Mouse (Mus musculus) midbrain, embryonic 12.5 days (tissue): Measurements from ENCODE around the gene Krtap26-1. TPM values are rescaled to one million over a fixed set of nuclear protein-coding genes. Genes with fewer than 3 reads are reported as not detected.

Experiments
- ATAC-seq: fragments of 200-750 bp; cut with Nextera tagmentation; 2 replicates; pipeline ENCODE4 v1.8.0; 2017; ENCODE audit warnings: low read depth, moderate TSS enrichment, moderate library complexity; ENCODE audit not compliant: low FRiP score
- H3K27ac ChIP-seq: fragments of 300-500 bp; sonication (generic); replicated peaks from 2 replicates; pipeline ENCODE4 v1.5.1; 2016; ENCODE audit warnings: mild to moderate bottlenecking
- H3K27me3 ChIP-seq: fragments of 300-500 bp; sonication (generic); 2 replicates; pipeline ENCODE4 v1.6.1; 2016; ENCODE audit warnings: mild to moderate bottlenecking
- H3K36me3 ChIP-seq: fragments of 300-500 bp; sonication (generic); 2 replicates; pipeline ENCODE4 v1.6.1; 2016
- H3K4me1 ChIP-seq: fragments of 300-500 bp; sonication (generic); 2 replicates; pipeline ENCODE4 v1.6.1; 2016
- H3K4me2 ChIP-seq: fragments of 300-500 bp; sonication (generic); replicated peaks from 2 replicates; pipeline ENCODE4 v1.6.1; 2016; ENCODE audit warnings: mild to moderate bottlenecking, moderate library complexity
- H3K4me3 ChIP-seq: fragments of 300-500 bp; sonication (generic); 2 replicates; pipeline ENCODE4 v1.5.1; 2016; ENCODE audit warnings: mild to moderate bottlenecking
- H3K9ac ChIP-seq: fragments of 300-500 bp; sonication (generic); replicated peaks from 2 replicates; pipeline ENCODE4 v1.6.1; 2016; ENCODE audit warnings: mild to moderate bottlenecking, moderate library complexity
- H3K9me3 ChIP-seq: fragments of 300-500 bp; sonication (generic); 2 replicates; pipeline ENCODE4 v1.6.1; 2016; ENCODE audit warnings: mild to moderate bottlenecking
- WGBS: fragments of 180-500 bp; shearing (Covaris S2); methylation state at CpG from one replicate; pipeline ENCODE4 v1.1.7; 2016; 5-methylcytosine and 5-hydroxymethylcytosine counted together
- polyA plus RNA-seq: library from polyadenylated mRNA; unstranded; fragments of >200 nt; fragmentation: Nextera tagmentation; extraction: Ambion mirVana; gene quantifications from 2 replicates; pipeline ENCODE4 v1.2.1, GENCODE M21; 2016

Krtap26-1 gene
- polyA plus RNA-seq, 1 experiment from 2014 or later = not detected

GRCm38 (mm10) chr16:88627566-88627965 is 20.0 kb downstream of the Krtap26-1 start, which contains the start of gene 2310079G19Rik:
TSS of gene 2310079G19Rik (minus strand) at chr16:88627666.
- H3K4me2 ChIP-seq = no peak within 1 kb of the TSS
- no peak within 1 kb of the TSS for H3K9ac ChIP-seq
- H3K4me3 ChIP-seq = no peak within 1 kb of the TSS
- H3K9me3 ChIP-seq = no peaks in the 10 kb centered on the region
- no peaks in the 10 kb centered on the region for H3K4me1 ChIP-seq
- no peak within 1 kb of the TSS for H3K27ac ChIP-seq
- H3K36me3 ChIP-seq = no peaks in the 10 kb centered on the region
- H3K27me3 ChIP-seq = no peaks in the 10 kb centered on the region
- 96% methylated on average over 4 of the region's 4 CpGs for WGBS
- no peak for ATAC-seq

- H3K36me3 ChIP-seq = no peaks in the 10 kb centered on the region
- no peak overlapping the region for H3K4me2 ChIP-seq
- H3K4me3 ChIP-seq = no peak overlapping the region
- peak; percentile 63; the same call in 1 of the 2 replicates for ATAC-seq
- H3K9me3 ChIP-seq = no peaks in the 10 kb centered on the region
- H3K4me1 ChIP-seq = no peaks in the 10 kb centered on the region
- no peak overlapping the region for H3K9ac ChIP-seq
- H3K27ac ChIP-seq = no peak overlapping the region
- WGBS = 50% methylated on average over 4 of the region's 4 CpGs
- no peaks in the 10 kb centered on the region for H3K27me3 ChIP-seq
Measured at GRCm38 (mm10) chr16:88612712-88613111, 34.9 kb downstream of the Krtap26-1 start.

- H3K27me3 ChIP-seq = no peaks in the 10 kb centered on the region
- no peaks in the 10 kb centered on the region for H3K4me1 ChIP-seq
- no peaks in the 10 kb centered on the region for H3K9me3 ChIP-seq
- no peak within 1 kb of the TSS for H3K27ac ChIP-seq
- H3K4me2 ChIP-seq = no peak within 1 kb of the TSS
- H3K36me3 ChIP-seq = no peaks in the 10 kb centered on the region
- no peak within 1 kb of the TSS for H3K9ac ChIP-seq
- no peak within 1 kb of the TSS for H3K4me3 ChIP-seq
- 93% methylated on average over 8 of the region's 8 CpGs for WGBS
- ATAC-seq = no peak
Measured at GRCm38 (mm10) chr16:88611922-88612321, 35.7 kb downstream of the Krtap26-1 start, which contains the start of gene Krtap24-1. TSS of gene Krtap24-1 (minus strand) at chr16:88612279.

- Histone ChIP-seq H3K4me3 (no peak overlapping the region), H3K36me3 (no peaks in the 10 kb centered on the region), H3K9ac (no peak overlapping the region), H3K27me3 (no peaks in the 10 kb centered on the region), H3K4me2 (no peak overlapping the region), H3K27ac (no peak overlapping the region), H3K9me3 (no peaks in the 10 kb centered on the region), H3K4me1 (no peaks in the 10 kb centered on the region; the same call in 1 of the 2 replicates)
- ATAC-seq = no peak
- 87% methylated on average over 6 of the region's 6 CpGs for WGBS
Measured at GRCm38 (mm10) chr16:88604570-88604969, 43.0 kb downstream of the Krtap26-1 start.

- Histone ChIP-seq H3K4me1 (no peaks in the 10 kb centered on the region; the same call in 1 of the 2 replicates), H3K4me3 (no peak overlapping the region), H3K4me2 (no peak overlapping the region), H3K9me3 (no peaks in the 10 kb centered on the region), H3K27me3 (no peaks in the 10 kb centered on the region), H3K27ac (no peak overlapping the region), H3K36me3 (no peaks in the 10 kb centered on the region), H3K9ac (no peak overlapping the region)
- WGBS = 41% methylated on average over 1 of the region's 1 CpGs
- peak; percentile 56; the same call in 1 of the 2 replicates for ATAC-seq
Measured at GRCm38 (mm10) chr16:88602464-88602863, 45.1 kb downstream of the Krtap26-1 start.

- WGBS = 82% methylated on average over 8 of the region's 8 CpGs
- ATAC-seq = no peak
- H3K36me3 ChIP-seq = no peaks in the 10 kb centered on the region
- no peak overlapping the region for H3K27ac ChIP-seq
- no peak overlapping the region for H3K4me3 ChIP-seq
- H3K27me3 ChIP-seq = no peaks in the 10 kb centered on the region
- no peak overlapping the region for H3K4me2 ChIP-seq
- no peaks in the 10 kb centered on the region for H3K9me3 ChIP-seq
- no peak overlapping the region for H3K9ac ChIP-seq
- no peaks in the 10 kb centered on the region; the same call in 1 of the 2 replicates for H3K4me1 ChIP-seq
Measured at GRCm38 (mm10) chr16:88600303-88600702, 47.3 kb downstream of the Krtap26-1 start.

- Histone ChIP-seq H3K27me3 (no peaks in the 10 kb centered on the region), H3K4me1 (no peaks in the 10 kb centered on the region; the same call in 1 of the 2 replicates), H3K9ac (no peak overlapping the region), H3K4me3 (no peak overlapping the region), H3K36me3 (no peaks in the 10 kb centered on the region), H3K27ac (no peak overlapping the region), H3K4me2 (no peak overlapping the region), H3K9me3 (no peaks in the 10 kb centered on the region)
- WGBS = 72% methylated on average over 16 of the region's 16 CpGs
- ATAC-seq = no peak
Measured at GRCm38 (mm10) chr16:88599504-88600237, 47.9 kb downstream of the Krtap26-1 start.

Other genes starting within 250 kb of the Krtap26-1 start
- gene Cldn17, start 140.8 kb downstream of the Krtap26-1 start, polyA plus RNA-seq = not detected in 2 replicates
- gene Cldn8, start 84.6 kb downstream of the Krtap26-1 start, polyA plus RNA-seq = 0.47 and 0.50 TPM in 2 replicates
- not detected in 2 replicates for gene Krtap24-1, start 35.5 kb downstream of the Krtap26-1 start, polyA plus RNA-seq
- not detected in 2 replicates for gene 2310079G19Rik, start 20.1 kb downstream of the Krtap26-1 start, polyA plus RNA-seq
- not detected in 2 replicates for gene Krtap27-1, start 23.9 kb upstream of the Krtap26-1 start, polyA plus RNA-seq
- not detected in 2 replicates for gene 2310061N02Rik, start 60.2 kb upstream of the Krtap26-1 start, polyA plus RNA-seq
- not detected in 2 replicates for gene Krtap13-1, start 81.1 kb upstream of the Krtap26-1 start, polyA plus RNA-seq
- gene Krtap13, start 103.8 kb upstream of the Krtap26-1 start, polyA plus RNA-seq = not detected in 2 replicates
- gene 2310034C09Rik, start 111.1 kb upstream of the Krtap26-1 start, polyA plus RNA-seq = not detected in 2 replicates
- gene 2310057N15Rik, start 126.4 kb upstream of the Krtap26-1 start, polyA plus RNA-seq = not detected in 2 replicates
- gene Gm5965, start 130.1 kb upstream of the Krtap26-1 start, polyA plus RNA-seq = not detected in 2 replicates
- gene Gm20741, start 164.4 kb upstream of the Krtap26-1 start, polyA plus RNA-seq = not detected in 2 replicates
- not detected in 2 replicates for gene Krtap15, start 172.4 kb upstream of the Krtap26-1 start, polyA plus RNA-seq
- gene Krtap14, start 178.3 kb upstream of the Krtap26-1 start, polyA plus RNA-seq = not detected in 2 replicates
- gene Krtap19-1, start 221.6 kb upstream of the Krtap26-1 start, polyA plus RNA-seq = not detected in 2 replicates
- not detected in 2 replicates for gene Krtap19-2, start 226.5 kb upstream of the Krtap26-1 start, polyA plus RNA-seq
- not detected in 2 replicates for gene Krtap19-3, start 230.2 kb upstream of the Krtap26-1 start, polyA plus RNA-seq
- not detected in 2 replicates for gene Krtap19-4, start 237.3 kb upstream of the Krtap26-1 start, polyA plus RNA-seq
- gene Krtap19-5, start 248.7 kb upstream of the Krtap26-1 start, polyA plus RNA-seq = not detected in 2 replicates